ENCODE assay signal across 8 mouse cellular contexts in the genomic region with DNA sequence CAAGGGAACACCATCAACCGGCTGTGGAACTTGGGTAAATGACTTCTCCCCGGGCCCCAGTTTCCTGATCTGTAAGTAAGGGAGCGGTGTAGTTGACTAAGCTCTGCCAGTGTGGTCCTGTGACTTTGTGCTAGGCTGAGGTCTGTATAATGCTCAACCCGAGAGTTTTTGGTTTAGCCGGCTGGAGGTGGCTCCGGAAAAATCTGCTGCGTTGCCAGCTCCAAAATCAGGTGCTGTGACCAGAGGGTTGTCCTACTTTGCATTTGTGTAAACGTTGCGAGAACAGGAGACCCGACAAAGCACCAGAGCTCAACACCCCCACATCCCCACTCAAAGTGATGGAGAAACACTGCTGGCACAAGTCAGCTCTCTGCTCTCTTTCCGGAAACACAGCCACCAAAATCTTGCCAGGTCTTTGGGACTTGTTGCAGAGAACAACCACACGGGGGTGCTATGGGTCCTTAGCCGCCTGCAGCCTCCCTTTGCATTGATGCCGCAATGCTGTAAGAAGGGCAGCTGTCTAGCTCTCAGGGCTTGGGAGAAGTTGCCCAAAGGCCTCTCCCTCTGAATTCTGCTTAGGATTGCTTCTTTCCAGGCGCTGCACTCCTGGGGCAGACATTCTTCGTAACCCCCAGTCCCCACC.
DNase-seq lines count a peak whose midpoint lies in the region; ATAC-seq lines count a peak whose summit lies in the region.

No protein-coding gene starts in this region.

- WGBS in kidney, embryonic 15.5 days: 42% methylated on average over 16 of the region's 16 CpGs
- 44% methylated on average over 16 of the region's 16 CpGs for WGBS in midbrain, embryonic 12.5 days

- no peak overlapping the region for H3K27ac ChIP-seq in kidney, embryonic 15.5 days
- no peak overlapping the region for H3K27ac ChIP-seq in midbrain, embryonic 12.5 days (replicated peaks)

- H3K9ac ChIP-seq in kidney, embryonic 15.5 days: no peak overlapping the region
- H3K9ac ChIP-seq in midbrain, embryonic 12.5 days (replicated peaks): no peak overlapping the region

- H3K4me3 ChIP-seq in kidney, embryonic 15.5 days (replicated peaks): no peak overlapping the region
- H3K4me3 ChIP-seq in midbrain, embryonic 12.5 days: no peak overlapping the region

- intact Hi-C loops in left cerebral cortex, postnatal 14 days (cut with DNase I): loop anchor here (1.0 kb wide), 2 partner anchors 39 to 126 kb away; no protein-coding TSS in a partner anchor

- H3K4me1 ChIP-seq in kidney, embryonic 15.5 days: peaks cover 47% of the 10 kb centered on the region
- peaks cover 40% of the 10 kb centered on the region for H3K4me1 ChIP-seq in midbrain, embryonic 12.5 days

- peak; percentile 64 for DNase-seq in kidney, adult 11 months
- peak; percentile 85 to 91 for DNase-seq in cerebellum, postnatal 25 days
- DNase-seq in frontal cortex, postnatal 36 days (ENCODE audit: low spot score in 2 of 2): peak; percentile 81 to 92
- DNase-seq in hindlimb bud, embryonic 11.5 days (ENCODE audit: extremely low spot score, low read depth, low spot score): peak; percentile 39
- peak; percentile 91 for DNase-seq in left cerebral cortex, postnatal 14 days (ENCODE audit: low spot score in 2 of 2)
- peak; percentile 88 for DNase-seq in right cerebral cortex, postnatal 4 days

- H3K9me3 ChIP-seq in kidney, embryonic 15.5 days (replicated peaks): no peaks in the 10 kb centered on the region
- no peaks in the 10 kb centered on the region for H3K9me3 ChIP-seq in midbrain, embryonic 12.5 days

- no peaks in the 10 kb centered on the region for H3K36me3 ChIP-seq in kidney, embryonic 15.5 days
- H3K36me3 ChIP-seq in midbrain, embryonic 12.5 days: no peaks in the 10 kb centered on the region

- ATAC-seq in kidney, embryonic 15.5 days (replicated peaks; ENCODE audit: low FRiP score): no peak
- ATAC-seq in midbrain, embryonic 12.5 days (ENCODE audit: low FRiP score, low read depth): 0 out of 2 replicates have a peak, but pooled peaks have one; percentile 32

- no peak overlapping the region for H3K4me2 ChIP-seq in kidney, embryonic 15.5 days
- no peak overlapping the region for H3K4me2 ChIP-seq in midbrain, embryonic 12.5 days (replicated peaks)

- no peaks in the 10 kb centered on the region for H3K27me3 ChIP-seq in kidney, embryonic 15.5 days
- no peaks in the 10 kb centered on the region for H3K27me3 ChIP-seq in midbrain, embryonic 12.5 days

Comparison
In these comparisons a context has a peak if more than half of its experiments do, and no peak if none do; other contexts are left out.
1. DNase-seq: peak in every context shown above with its lines; median percentile 91 in left cerebral cortex, postnatal 14 days; 88 in cerebellum, postnatal 25 days; 88 in right cerebral cortex, postnatal 4 days; 86 in frontal cortex, postnatal 36 days; 64 in kidney, adult 11 months; 39 in hindlimb bud, embryonic 11.5 days.